Mouse (Mus musculus) spleen, adult 2 months (tissue): Measurements from ENCODE around the gene Mmp13.

ENCODE experiments used
- CTCF ChIP-seq: fragments of 200-500 bp; IDR thresholded peaks from 2 replicates; pipeline ENCODE4 v1.5.1; 2011; ENCODE audit warnings: mild to moderate bottlenecking, inconsistent platforms; ENCODE audit not compliant: insufficient read depth, insufficient read length, insufficient replicate concordance; ENCODE audit errors: extremely low read depth
- POLR2A ChIP-seq: fragments of 200-500 bp; IDR thresholded peaks from 2 replicates; pipeline ENCODE4 v1.6.1; 2011; ENCODE audit warnings: low read depth, low read length, inconsistent platforms

GRCm38 (mm10) chr9:7282565-7283302 lies 10.4 kb downstream of the Mmp13 start:
- TF ChIP-seq CTCF (no peak), POLR2A (no peak)
